Mouse (Mus musculus): ENCODE measurements around the gene Cmtr1. TPM values are rescaled to one million over a fixed set of nuclear protein-coding genes. Genes with fewer than 3 reads are reported as not detected.
"Not testable (repeated sequence)": the region's sequence is repeated elsewhere in the genome, so short reads cannot be mapped to it uniquely, and the experiment has no call there.

Gene Cmtr1
- total RNA-seq, 4 experiments from 2014 or later = 112 to 142 (median 127) TPM

GRCm38 (mm10) chr17:29704781-29705180, 44.4 kb downstream of the Cmtr1 start:
- no peak for DNase-seq (ENCODE audit: low spot score in 2 of 2)

- no peak for DNase-seq (ENCODE audit: low spot score in 2 of 2)
Observed at GRCm38 (mm10) chr17:29705881-29706280, 45.5 kb downstream of the Cmtr1 start.

GRCm38 (mm10) chr17:29706981-29707545, 46.7 kb downstream of the Cmtr1 start:
- DNase-seq (ENCODE audit: low spot score in 2 of 2) = no peak

- no peak for DNase-seq (ENCODE audit: low spot score in 2 of 2)
Observed at GRCm38 (mm10) chr17:29708783-29709182, 48.4 kb downstream of the Cmtr1 start.

GRCm38 (mm10) chr17:29710562-29711044, 50.2 kb downstream of the Cmtr1 start:
- peak in 1 of 2 experiments; percentile 64 for DNase-seq (ENCODE audit: low spot score in 2 of 2)

GRCm38 (mm10) chr17:29711076-29711744, 50.8 kb downstream of the Cmtr1 start:
- DNase-seq (ENCODE audit: low spot score in 2 of 2) = no peak

GRCm38 (mm10) chr17:29711745-29712431, 51.5 kb downstream of the Cmtr1 start:
- DNase-seq (ENCODE audit: low spot score in 2 of 2) = no peak

- no peak for DNase-seq (ENCODE audit: low spot score in 2 of 2)
Observed at GRCm38 (mm10) chr17:29712565-29712964, 52.2 kb downstream of the Cmtr1 start.

- DNase-seq (ENCODE audit: low spot score in 2 of 2) = not testable (repeated sequence)
Observed at GRCm38 (mm10) chr17:29713734-29714133, 53.3 kb downstream of the Cmtr1 start.

- DNase-seq (ENCODE audit: low spot score in 2 of 2) = peak; percentile 94 to 98
Observed at GRCm38 (mm10) chr17:29716732-29717445, 56.5 kb downstream of the Cmtr1 start, which contains the start of gene Ccdc167. Gene Ccdc167, minus strand, starts transcription at chr17:29717044.

GRCm38 (mm10) chr17:29718660-29719059, 58.3 kb downstream of the Cmtr1 start:
- no peak for DNase-seq (ENCODE audit: low spot score in 2 of 2)

GRCm38 (mm10) chr17:29719628-29720575, 59.5 kb downstream of the Cmtr1 start:
- DNase-seq (ENCODE audit: low spot score in 2 of 2) = no peak

- DNase-seq (ENCODE audit: low spot score in 2 of 2) = no peak
Observed at GRCm38 (mm10) chr17:29720755-29721365, 60.5 kb downstream of the Cmtr1 start.

GRCm38 (mm10) chr17:29724610-29725009, 64.2 kb downstream of the Cmtr1 start:
- DNase-seq (ENCODE audit: low spot score in 2 of 2) = no peak

GRCm38 (mm10) chr17:29725027-29725620, 64.7 kb downstream of the Cmtr1 start:
- no peak for DNase-seq (ENCODE audit: low spot score in 2 of 2)

GRCm38 (mm10) chr17:29728082-29728481, 67.7 kb downstream of the Cmtr1 start:
- no peak for DNase-seq (ENCODE audit: low spot score in 2 of 2)

GRCm38 (mm10) chr17:29730510-29731265, 70.3 kb downstream of the Cmtr1 start:
- no peak for DNase-seq (ENCODE audit: low spot score in 2 of 2)

GRCm38 (mm10) chr17:29731266-29731952, 71.0 kb downstream of the Cmtr1 start:
- DNase-seq (ENCODE audit: low spot score in 2 of 2) = no peak
